Mouse (Mus musculus): ENCODE measurements around the gene Tprn.

Tprn gene

GRCm38 (mm10) chr2:25267241-25267640 lies 4.8 kb downstream of the Tprn start:
- no peak for DNase-seq

DNA sequence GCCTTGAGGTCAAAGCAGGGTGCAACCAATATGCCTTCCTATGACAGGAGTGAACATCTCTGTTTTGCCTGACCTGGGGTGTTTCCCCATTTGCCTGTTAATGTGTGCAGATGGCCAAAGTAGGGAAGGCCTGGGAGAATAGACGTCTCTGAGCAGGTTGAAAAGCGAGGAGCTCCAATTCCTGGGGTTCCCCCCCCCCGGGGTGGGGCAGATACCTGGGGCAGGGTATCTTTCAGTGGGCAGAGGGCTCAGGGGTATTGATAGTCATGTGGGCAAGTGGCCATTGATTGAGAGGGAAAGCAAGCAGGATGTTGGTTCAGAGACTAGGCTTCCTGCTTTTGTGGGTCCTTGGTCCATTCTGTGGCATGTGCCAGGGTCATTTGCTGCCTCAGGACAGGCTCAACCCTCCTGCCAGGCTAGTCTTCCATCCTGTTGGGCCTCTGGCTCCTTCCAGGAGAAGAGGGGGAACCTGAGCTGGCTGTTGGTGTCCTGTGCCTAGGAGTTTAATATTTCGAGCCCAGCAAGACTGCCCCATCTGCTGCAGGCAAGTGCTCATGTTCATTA lies 5.4 kb downstream of the Tprn start:
- no peak for DNase-seq

- peak; percentile 97 for DNase-seq
These were observed 9.6 kb downstream of the Tprn start, which contains the start of the genes Ssna1 and Anapc2 for GRCm38 (mm10) chr2:25271827-25272511. Gene Ssna1, minus strand, starts transcription at chr2:25272438. Gene Anapc2, plus strand, starts transcription at chr2:25272478.

- DNase-seq = no peak
These were observed 10.1 kb downstream of the Tprn start for GRCm38 (mm10) chr2:25272515-25272914.

DNA sequence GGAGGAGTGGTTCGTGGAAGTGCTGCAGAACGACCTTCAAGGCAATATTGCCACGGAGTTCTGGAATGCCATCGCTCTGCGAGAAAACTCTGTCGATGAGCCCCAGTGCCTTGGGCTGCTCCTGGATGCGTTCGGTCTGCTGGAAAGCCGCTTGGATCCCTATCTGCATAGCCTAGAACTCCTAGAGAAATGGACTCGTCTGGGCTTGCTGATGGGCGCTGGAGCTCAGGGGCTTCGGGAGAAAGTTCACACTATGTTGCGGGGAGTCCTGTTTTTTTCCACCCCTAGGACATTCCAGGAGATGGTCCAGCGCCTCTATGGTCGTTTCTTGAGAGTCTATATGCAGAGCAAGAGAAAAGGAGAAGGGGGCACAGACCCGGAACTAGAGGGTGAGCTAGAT lies 10.6 kb downstream of the Tprn start:
- DNase-seq = no peak

DNA sequence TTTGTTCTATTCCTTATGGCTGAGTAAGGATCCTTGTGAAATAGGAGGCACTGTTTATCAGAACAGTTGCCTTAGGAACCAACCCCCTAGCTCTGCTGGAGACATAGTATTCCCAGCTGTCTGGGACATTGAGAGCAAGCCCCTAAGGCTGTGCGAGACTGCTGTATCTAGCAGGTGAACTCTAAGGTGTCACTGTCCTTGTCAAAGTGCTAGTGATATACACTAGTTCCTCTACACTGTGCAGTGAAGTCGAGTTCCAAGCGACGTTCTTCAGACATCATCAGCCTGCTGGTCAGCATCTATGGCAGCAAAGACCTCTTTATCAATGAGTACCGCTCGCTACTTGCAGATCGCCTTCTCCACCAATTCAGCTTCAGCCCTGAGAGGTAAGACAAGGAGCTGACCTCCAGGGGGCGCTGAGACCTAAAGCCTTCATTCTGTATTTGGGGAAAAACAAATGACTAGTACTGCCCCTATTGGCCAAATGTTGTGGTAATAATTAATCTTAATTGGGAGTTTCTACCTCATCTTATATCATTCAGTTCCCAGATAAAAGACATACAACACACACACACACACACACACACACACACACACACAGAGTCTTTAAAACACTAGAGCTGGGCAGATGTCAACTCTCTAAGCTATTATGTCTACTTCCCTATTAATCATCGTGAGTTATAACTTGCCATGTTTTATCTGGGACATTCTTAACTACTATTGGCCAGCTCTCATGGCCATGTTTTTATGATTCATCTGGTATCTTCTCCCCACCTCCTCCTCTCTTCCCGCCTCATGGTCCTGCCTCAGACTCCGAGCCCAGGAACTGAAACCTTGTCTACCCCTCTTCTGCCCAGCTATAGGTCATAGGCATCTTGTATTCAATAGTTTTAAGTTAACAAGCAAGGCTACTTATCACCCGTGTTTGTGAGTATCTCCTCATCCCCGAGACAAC lies 16.8 kb downstream of the Tprn start:
- DNase-seq = peak; percentile 68

DNA sequence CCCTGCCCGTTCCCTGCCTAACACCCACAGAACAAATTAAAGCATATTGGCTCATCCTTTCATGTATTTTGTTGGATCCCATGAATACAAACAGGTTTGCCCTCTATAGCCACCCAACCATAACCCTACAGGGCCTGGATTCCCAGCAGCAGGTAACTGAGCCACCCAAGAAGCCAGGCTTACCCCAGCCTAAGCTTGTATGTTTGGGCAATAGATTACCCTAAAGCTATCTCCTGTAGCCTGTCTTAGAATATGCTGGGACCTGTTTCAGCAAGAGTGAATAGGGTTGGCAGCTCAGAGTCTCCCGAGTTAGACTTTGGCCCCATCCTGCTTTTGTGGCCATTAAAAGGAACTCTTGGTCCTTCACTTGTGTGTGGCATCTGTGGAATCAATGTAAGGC lies 23.1 kb downstream of the Tprn start:
- DNase-seq = no peak

GRCm38 (mm10) chr2:25286314-25286713 lies 23.9 kb downstream of the Tprn start:
- DNase-seq = no peak

- DNase-seq = no peak
These were observed 24.6 kb downstream of the Tprn start for GRCm38 (mm10) chr2:25286837-25287636.

GRCm38 (mm10) chr2:25287927-25288649 lies 25.7 kb downstream of the Tprn start, which contains the start of gene Tmem210:
Gene Tmem210, plus strand, starts transcription at chr2:25288145.
- no peak for DNase-seq

GRCm38 (mm10) chr2:25288734-25289345 lies 26.4 kb downstream of the Tprn start:
- no peak for DNase-seq

GRCm38 (mm10) chr2:25289651-25290050 lies 27.2 kb downstream of the Tprn start, which contains the start of gene Lrrc26:
Gene Lrrc26, plus strand, starts transcription at chr2:25289915.
- no peak for DNase-seq

DNA sequence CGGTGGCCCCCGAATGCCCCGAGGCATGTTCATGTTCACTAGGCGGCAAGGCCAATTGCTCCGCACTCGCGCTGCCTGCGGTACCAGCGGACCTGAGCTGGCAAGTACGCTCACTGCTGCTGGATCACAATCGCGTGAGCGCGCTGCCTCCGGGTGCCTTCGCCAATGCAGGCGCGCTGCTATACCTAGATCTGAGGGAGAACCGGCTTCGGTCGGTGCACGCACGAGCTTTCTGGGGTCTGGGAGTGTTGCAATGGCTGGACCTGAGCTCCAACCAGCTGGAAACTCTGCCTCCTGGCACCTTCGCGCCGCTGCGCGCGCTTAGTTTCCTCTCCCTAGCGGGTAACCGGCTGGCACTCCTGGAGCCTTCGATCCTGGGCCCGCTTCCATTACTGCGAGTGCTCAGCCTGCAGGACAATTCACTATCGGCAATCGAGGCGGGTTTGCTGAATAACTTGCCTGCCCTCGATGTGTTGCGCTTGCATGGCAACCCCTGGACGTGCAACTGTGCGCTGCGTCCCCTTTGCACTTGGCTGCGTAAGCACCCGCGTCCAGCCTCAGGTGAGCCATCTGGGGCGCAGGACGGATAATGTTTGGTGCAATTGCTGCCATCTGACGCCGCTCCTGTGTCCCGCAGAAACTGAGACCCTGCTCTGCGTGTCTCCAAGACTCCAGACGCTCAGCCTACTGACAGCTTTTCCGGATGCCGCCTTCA lies 27.8 kb downstream of the Tprn start:
- no peak for DNase-seq

GRCm38 (mm10) chr2:25290816-25291130 lies 28.4 kb downstream of the Tprn start:
- no peak for DNase-seq

DNA sequence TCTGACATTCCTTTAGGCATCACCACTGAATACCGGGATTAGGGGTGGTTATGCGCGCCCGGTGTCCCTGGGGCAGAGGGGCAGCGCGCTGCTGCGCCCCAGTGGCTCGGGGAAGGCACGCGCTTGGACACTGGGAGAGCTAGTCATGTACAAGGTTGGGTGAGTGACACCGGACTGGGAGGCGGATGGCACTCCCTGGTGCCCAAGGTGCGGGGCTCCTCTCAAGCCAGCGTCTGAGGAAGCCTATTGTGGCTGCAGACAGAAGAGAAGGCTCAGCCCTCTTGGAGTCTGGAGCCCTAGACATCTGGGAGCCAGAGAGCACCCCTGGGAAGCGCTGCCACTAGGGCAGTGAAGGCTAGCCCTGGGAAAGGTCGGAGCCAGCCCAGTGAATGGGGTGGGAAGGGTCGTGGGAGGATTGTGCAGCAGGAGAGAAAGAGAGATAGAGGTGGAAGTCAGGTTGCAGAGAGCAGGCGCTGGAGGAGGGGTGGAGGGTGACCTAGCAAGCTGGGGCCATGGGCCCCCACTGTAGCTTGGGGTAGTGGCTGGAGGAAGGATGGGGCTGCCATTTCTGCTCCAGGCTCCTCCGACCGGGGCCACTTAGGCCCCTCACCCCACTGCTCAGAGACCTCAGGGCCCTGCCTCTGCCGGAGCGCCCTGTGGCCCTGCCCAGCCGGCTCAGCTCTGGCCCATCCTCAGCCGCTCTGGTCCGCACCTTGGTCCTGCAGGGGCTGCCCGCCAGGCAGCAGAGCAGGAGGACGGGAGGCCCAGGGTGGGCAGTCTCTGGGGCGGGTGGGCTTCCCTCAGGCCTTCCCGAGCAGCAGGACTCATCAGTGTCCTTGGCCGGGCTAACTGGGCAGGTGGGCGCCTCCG lies 29.0 kb downstream of the Tprn start:
- no peak for DNase-seq

GRCm38 (mm10) chr2:25292054-25292544 lies 29.7 kb downstream of the Tprn start:
- DNase-seq = no peak

DNA sequence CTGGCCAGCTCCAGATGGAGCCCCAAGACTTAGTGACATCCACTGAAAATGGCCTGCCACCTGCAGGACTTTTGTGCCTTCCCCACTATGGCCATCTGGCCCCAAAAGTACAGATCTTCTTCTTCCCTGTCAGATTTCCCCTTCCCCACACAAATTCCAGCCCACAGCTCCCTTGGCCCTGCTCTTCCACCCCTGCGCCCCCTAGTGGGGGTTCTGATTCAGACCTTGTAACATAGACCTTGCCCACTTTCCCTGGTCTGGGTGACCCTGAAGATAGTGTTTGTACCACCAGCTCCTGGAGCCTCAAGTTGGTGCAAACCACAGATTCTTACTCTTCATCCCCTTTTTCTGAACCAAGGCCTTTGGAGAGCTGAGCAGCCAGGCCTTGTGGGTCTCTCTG lies 30.4 kb downstream of the Tprn start:
- DNase-seq = peak; percentile 63

- no peak for DNase-seq
These were observed 31.3 kb downstream of the Tprn start for GRCm38 (mm10) chr2:25293706-25294105.

- DNase-seq = no peak
These were observed 34.7 kb downstream of the Tprn start for GRCm38 (mm10) chr2:25297093-25297492.

GRCm38 (mm10) chr2:25298046-25298445 lies 35.6 kb downstream of the Tprn start:
- DNase-seq = no peak
